Mouse (Mus musculus) regulatory T cell (primary cell): ENCODE data around the gene Abca4.

Experiments used
- in situ Hi-C: fragments of 300-600 bp; cut with MboI, MseI; formaldehyde crosslinking; loops from one replicate; pipeline ENCODE4 v1.15.1; 2025; ENCODE audit warnings: high pct_unique_total_duplicates

Gene Abca4

GRCm38 (mm10) chr3:122109461-122109860 is 65.2 kb downstream of the Abca4 start:
- in situ Hi-C loops: loop anchor here (10.0 kb wide), 2 partner anchors 155 to 225 kb away; partner anchors contain the start of gene Arhgap29

- in situ Hi-C loops: no loop called here
Measured at GRCm38 (mm10) chr3:122111141-122111981, 67.1 kb downstream of the Abca4 start.

DNA sequence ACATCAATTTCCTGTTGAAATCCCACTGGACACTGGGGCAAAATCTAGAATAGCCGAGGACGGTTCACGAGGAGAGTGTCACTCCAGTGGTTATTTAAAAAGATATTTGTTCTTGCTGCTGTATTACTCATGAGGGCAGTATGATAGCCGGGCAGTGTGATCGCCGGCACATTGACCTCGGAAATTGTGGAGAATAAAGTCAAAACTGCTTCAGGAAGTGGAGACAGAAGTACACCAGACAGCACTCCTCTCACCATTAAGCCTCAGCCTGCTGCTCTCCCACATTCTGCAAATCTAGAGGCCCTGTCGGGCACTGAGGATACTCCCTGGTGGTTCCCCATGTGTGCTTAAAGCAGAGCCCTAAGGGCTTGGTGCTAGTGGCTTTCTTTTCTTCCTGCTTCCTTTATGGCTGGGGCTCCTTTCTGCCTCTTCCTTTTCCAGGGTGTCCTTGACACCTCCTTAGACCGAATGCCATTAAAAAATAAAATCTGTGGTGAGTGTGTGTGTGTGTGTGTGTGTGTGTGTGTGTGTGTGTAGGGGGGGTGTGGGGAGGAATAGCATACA is 74.5 kb downstream of the Abca4 start:
- in situ Hi-C loops: no loop called here

GRCm38 (mm10) chr3:122119733-122120132 is 75.5 kb downstream of the Abca4 start:
- in situ Hi-C loops: loop anchor here (5.0 kb wide), 1 partner anchor 232 kb away; no protein-coding TSS in a partner anchor

DNA sequence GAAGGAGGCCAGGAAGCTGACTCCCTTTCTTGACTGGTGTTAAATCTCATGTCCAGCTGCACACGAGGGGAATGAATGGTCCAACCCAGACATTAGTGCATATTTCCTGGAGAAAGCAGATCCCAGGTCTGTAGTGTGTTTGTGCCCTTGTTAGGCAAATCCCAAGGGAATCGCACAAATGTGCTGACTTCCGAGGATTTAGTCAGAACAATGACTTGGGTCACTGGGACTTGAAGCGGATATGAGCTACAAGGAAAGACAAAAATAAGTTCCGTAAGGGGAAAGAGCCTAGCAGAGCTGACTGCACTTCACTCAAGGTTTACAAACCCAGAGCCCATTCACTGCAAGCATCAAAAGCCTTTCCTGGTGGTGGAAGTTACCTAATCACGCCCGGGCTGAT is 76.0 kb downstream of the Abca4 start:
- in situ Hi-C loops: loop anchor here (5.0 kb wide), 1 partner anchor 233 kb away; no protein-coding TSS in a partner anchor

GRCm38 (mm10) chr3:122122127-122122663 is 78.0 kb downstream of the Abca4 start:
- in situ Hi-C loops: loop anchor here (5.0 kb wide), 1 partner anchor 235 kb away; no protein-coding TSS in a partner anchor

DNA sequence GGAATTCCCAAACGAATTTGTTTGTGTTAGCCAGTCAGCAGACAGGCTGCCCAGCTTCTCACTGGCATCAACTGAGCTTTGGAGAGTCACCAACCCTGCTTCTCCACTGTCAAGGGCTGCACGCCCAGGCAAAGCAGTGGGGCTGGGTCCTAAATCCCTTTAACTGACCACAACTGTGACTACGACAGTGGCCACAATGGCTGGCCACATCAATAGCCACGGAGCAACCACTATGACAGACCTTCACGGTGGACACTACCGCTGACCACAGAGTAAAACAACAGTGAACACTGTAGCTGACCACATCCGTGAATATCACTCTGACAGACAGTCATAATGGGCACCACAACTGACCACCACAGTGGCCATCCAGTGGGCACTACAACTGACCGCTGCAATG is 78.6 kb downstream of the Abca4 start:
- in situ Hi-C loops: loop anchor here (5.0 kb wide), 1 partner anchor 236 kb away; no protein-coding TSS in a partner anchor

GRCm38 (mm10) chr3:122128999-122129493 is 84.8 kb downstream of the Abca4 start:
- in situ Hi-C loops: no loop called here

- in situ Hi-C loops: no loop called here
Measured at GRCm38 (mm10) chr3:122130771-122131170, 86.5 kb downstream of the Abca4 start.

- in situ Hi-C loops: no loop called here
Measured at GRCm38 (mm10) chr3:122131633-122132032, 87.4 kb downstream of the Abca4 start.

DNA sequence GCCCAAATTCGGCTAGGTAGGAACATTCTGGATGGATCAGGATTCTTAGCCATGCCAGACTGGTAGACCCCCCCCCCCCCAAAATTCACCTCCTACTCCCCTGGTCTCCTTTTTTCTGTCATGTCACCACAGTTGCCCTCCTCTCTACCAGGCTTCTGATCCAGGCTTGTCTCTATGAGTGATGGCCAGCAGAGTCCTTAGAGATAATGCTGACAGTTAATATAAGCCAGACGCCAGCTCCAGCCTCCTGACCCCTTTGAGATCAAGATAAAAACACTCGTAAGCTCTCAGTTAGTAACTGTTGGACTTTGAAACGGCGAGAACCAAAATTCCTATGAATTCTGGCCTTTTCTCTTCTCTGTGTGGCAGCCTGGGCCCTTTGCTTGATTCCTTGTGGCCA is 89.0 kb downstream of the Abca4 start:
- in situ Hi-C loops: no loop called here

DNA sequence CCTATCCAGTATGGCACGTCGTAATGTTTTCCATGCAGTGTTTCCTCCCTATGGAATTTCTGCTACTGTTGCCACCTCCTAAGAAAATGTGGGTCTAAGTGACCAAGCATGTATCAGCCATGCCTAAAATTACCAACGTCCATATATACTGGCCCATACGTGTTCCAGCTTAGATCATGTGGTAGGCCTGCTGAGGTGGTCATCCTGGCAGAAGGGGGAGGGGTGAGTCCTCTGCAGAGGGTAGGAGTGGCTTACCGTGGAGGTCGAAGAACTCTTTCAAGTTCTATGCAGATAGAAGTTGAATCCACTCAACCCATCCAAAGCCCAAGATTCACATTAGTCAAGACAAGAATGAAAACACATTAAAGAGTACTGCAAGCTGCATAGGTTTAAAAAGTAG is 89.6 kb downstream of the Abca4 start:
- in situ Hi-C loops: no loop called here

- in situ Hi-C loops: no loop called here
Measured at GRCm38 (mm10) chr3:122140589-122141400, 96.6 kb downstream of the Abca4 start.

GRCm38 (mm10) chr3:122142256-122142922 is 98.1 kb downstream of the Abca4 start:
- in situ Hi-C loops: no loop called here

- in situ Hi-C loops: no loop called here
Measured at GRCm38 (mm10) chr3:122143432-122143831, 99.2 kb downstream of the Abca4 start.

DNA sequence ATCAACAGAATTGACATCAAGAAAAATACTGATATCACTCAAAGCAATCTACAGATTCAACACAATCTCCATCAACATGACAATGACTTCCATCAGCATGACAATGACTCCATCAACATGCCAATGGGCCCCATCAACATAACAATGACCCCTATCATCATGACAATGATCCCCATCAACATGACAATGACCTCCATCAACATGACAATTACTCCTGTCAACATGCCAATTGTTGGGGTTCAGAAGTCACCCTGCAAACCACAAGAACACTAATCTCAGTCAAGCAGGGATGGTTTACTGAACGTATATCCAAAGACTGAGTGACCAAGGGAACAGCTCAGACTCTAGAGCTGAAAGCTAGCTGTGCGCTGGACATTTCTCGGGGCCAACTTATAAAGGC is 101.2 kb downstream of the Abca4 start:
- in situ Hi-C loops: no loop called here

GRCm38 (mm10) chr3:122150836-122151235 is 106.6 kb downstream of the Abca4 start:
- in situ Hi-C loops: no loop called here

- in situ Hi-C loops: no loop called here
Measured at GRCm38 (mm10) chr3:122152431-122152830, 108.2 kb downstream of the Abca4 start.

DNA sequence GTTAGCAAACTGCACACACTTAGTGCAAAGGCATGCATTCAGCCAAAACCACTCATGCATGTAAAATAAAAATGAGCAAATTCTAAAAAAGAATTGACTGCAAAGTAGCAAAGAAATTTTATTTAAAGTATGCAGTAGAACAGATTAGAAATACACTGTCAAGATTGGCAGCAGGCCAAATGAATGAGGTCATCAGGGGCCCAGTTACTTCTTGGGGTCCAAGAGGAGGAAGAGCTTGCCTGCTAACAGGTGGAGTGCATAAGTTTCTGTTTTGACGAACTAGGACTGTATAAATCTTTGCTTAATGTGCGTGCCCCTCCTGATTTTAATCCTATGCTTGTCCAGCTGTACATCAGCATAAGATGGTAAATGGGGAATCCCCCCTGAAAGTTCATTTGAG is 109.8 kb downstream of the Abca4 start:
- in situ Hi-C loops: no loop called here

DNA sequence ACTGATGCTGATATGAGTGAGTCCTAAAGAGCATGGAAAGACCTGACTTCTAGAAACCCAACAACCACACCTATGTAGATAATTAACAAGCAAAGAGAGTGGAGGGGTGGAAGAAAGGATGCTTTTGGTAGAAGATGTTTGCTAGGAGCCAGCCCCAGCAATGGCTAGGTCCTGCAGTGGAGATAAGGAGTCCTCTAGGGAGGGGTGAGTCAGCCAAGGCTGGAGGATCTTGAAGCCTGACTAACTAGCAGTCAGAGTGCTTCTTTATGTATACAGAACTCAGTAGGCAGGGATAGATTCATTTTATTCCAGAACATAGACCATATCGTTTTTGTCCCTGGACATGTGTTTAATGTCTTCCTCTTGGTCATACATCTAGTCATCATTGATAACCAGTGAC is 115.2 kb downstream of the Abca4 start:
- in situ Hi-C loops: no loop called here

GRCm38 (mm10) chr3:122169616-122170178 is 125.5 kb downstream of the Abca4 start:
- in situ Hi-C loops: no loop called here
